Mouse (Mus musculus) B cell, adult 2 months (primary cell): ENCODE results near the gene Taar8c.

Experiments used
- DNase-seq, 2 experiments: peaks; one replicate each; pipeline ENCODE4 v3.0.0; 2022

Gene Taar8c

GRCm38 (mm10) chr10:24052039-24052438 is 49.7 kb downstream of the Taar8c start:
- DNase-seq, result no peak
